Mouse (Mus musculus) cerebellum, adult (tissue): ENCODE data around the gene AC131692.1.

ENCODE experiments used
- ATAC-seq: cut with Nextera tagmentation; 2 replicates; pipeline ENCODE4 v1.9.2; 2017; ENCODE audit warnings: mild to moderate bottlenecking, moderate library complexity, mixed read lengths; ENCODE audit not compliant: insufficient number of reproducible peaks, low FRiP score, low TSS enrichment

Gene AC131692.1

DNA sequence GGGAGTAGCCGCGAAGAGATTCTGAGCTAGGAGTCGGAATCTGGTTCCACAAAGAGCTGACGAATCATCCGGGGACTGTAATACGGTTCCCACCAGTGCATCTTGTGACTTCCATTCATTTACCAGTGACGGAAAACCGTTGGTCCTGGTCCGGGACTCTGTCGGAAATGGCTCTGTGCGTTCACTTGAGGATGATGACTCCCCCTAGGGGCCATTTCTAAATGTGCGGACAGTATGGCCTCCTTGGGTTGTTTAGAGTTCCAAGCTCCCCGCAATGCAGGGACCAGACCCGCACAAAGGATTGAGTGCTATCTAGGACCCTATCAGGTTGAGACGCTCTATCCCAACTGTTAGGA, 47.2 kb downstream of the AC131692.1 start, which contains the start of gene Arl2:
Arl2 (minus strand) TSS at position 155 of the 356 bp plus-strand sequence.
- peak; percentile 69; the same call in 1 of the 2 replicates for ATAC-seq

DNA sequence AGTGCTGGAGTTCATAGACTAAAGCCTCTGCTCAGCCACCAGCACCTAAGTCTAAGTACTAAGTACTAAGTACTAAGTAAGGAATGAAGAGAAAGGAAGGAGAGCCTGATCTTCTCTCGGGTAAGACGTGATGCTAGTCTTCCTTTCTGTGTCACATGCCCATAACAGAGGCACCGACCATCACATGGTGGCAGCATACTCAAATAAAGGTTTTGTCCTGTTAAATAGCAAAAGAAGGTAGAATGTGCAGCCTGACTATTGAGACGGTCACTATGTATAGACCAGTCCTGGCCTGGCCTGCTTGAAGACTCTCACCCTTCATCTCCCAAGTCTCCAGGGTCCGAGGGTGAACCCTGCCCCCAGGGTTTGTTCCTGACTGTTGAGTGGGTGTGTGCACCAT, 50.6 kb downstream of the AC131692.1 start:
- ATAC-seq = no peak
